Mouse (Mus musculus) activated CD4-positive, CD25-positive, alpha-beta regulatory T cell, adult 4 months (primary cell): ENCODE results near the gene Ckm. TPM values are rescaled to one million over a fixed set of nuclear protein-coding genes. Genes with fewer than 3 reads are reported as not detected.
A peak's percentile ranks its signal among the peaks of the same experiment; 100 is the strongest.

Experiments
- ATAC-seq: one replicate; pipeline ENCODE4 v1.8.0; 2017
- polyA plus RNA-seq, 2 experiments: library from polyadenylated mRNA; unstranded; fragments of 100-300 nt; shearing (Covaris generic); gene quantifications; one replicate each; pipeline ENCODE4 v1.2.1; 2017

Gene Ckm
- polyA plus RNA-seq = under 1 TPM in 1 of 2 experiments, not detected in 1; 0.34 TPM

DNA sequence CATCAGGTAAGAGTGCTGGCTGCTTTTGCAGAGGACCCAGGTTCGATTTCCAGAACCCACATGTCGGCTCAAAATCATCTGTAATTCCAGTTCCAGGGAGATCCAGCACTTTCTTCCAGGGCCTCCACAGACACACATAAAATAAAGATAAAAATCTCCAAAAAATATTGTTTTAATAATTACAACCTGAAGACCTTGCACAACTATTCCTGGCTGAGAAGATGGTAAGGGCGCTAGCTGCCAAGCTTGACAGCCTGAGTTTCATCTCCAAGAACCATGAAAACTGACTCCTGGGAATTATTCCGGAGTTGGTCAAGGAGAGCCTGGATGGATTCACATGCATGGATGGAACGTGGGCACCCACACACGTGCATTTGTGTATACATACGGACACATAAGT, at the start of gene Ckm:
Gene Ckm, plus strand, starts transcription at position 301 of the 400 bp plus-strand sequence.
- no peak for ATAC-seq

- ATAC-seq = no peak
Measured at GRCm38 (mm10) chr7:19354991-19355390, 49.6 kb upstream of the Ckm start.

- no peak for ATAC-seq
Measured at GRCm38 (mm10) chr7:19356311-19356710, 48.3 kb upstream of the Ckm start.

DNA sequence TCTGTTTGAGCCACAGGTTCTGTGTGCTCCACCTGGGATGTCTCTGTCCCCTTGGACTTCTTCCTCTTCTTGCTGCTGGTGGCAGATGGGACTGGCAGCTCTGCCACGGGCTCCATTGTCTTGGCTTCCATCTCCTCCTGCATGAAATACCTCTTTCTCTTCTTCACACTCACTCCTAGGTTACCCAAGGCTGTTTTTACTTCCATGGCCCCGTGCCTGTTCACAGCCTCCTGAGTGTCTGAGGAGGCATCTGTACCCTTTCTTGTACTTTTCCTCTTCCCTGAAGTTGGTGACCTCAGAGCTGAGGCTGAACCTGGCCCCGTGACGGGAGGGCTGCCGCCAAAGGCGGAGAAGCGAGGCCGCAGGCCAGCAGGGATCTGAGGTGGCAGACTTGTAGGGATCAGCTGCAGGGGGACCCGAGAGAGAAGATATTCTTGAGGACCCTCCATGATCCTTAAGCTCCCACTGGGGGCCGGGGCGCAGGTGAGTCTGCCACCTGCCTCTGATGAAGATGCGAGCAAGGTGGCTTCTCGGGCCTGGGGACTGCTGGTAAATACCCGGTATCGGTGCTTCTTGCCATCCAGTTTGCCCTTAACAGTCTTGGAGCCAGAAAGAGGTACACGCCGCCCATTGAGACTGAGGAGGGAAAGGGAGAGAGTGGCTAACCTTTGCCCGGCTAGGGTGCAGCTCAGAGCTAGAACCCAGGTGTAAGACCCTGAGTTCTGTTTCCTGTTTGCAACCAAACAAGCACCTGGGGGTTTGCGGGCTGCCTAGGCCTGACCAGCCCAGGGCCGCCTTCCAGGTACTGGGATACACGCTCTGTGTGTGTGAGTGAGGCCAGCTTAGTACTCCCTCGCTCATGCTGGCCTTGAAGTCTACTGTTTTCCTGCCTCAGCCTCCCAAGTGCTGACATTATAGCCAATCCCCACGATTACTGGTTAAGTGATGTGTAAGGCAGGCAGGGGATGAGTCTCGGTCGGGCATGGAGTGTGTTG, 46.9 kb upstream of the Ckm start:
- no peak for ATAC-seq

GRCm38 (mm10) chr7:19358634-19359033, 45.9 kb upstream of the Ckm start:
- ATAC-seq = no peak

- peak; percentile 81 for ATAC-seq
Measured at GRCm38 (mm10) chr7:19359299-19359891, 45.2 kb upstream of the Ckm start, which contains the start of the genes Cd3eap and Ppp1r13l. Gene Cd3eap (minus strand): TSS chr7:19359483. Gene Ppp1r13l (plus strand): TSS chr7:19359749.

GRCm38 (mm10) chr7:19359892-19360641, 44.5 kb upstream of the Ckm start:
- ATAC-seq = peak; percentile 34

DNA sequence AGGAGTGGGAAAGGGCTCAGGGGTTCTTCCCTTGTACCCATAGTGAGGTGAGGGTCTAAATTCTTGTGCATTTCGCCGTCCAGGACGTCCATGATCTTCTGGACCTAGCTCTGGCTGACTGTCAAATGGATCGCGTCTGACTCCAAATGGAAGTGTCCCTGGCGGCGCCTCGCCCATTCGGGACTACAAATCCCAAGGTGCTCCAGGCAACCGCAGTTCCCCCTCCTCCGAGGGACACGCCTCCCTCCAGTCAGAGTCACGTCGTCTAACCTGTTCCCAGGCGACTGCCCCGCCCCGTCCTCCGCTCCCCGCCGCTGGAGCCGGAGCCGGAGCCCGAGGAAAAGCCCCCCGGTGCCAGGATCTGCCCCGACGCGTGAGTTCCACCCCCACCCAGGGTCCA, 43.6 kb upstream of the Ckm start:
- ATAC-seq = no peak

DNA sequence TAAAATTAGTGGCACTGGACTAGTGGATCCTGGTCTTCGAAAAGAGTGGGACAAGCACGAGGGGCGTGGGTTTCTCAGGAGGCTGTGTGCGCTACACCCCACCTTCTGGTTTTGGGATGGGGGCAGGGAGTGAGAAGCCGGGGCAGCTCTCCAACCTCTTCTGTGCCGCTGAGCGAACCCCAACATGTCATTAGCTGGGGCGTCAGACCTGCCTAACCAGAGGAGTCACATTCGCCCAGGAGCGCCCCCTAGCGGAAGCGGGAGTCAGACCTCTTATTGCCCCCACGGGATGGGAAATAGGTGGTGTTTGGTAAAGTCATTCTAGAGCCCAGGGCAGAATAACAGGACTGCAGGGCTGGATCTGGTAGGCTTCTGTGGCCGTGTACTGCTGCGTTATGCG, 42.9 kb upstream of the Ckm start:
- peak; percentile 36 for ATAC-seq

- no peak for ATAC-seq
Measured at GRCm38 (mm10) chr7:19362276-19362675, 42.3 kb upstream of the Ckm start.

DNA sequence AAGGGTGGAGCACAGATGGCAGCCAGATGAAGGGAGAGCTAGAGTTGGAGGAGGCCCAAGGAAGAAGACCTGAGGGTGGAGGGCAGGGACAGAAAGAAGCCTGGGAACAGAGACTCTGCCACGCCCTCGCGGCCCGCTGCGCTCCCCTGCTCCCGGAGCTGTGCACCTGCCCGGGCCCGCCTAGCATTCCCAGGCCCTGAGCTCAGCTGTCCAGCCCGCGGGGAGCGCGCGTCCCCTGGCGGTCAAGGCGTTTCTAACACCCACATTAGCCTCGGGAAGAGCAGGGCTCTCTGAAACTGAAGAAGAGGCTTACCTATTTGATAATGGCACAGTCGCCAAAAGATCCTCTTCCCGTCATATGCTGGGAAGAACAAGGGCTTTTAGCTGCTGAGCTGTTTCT, 40.7 kb upstream of the Ckm start:
- ATAC-seq = no peak

- no peak for ATAC-seq
Measured at GRCm38 (mm10) chr7:19365376-19365775, 39.2 kb upstream of the Ckm start.

DNA sequence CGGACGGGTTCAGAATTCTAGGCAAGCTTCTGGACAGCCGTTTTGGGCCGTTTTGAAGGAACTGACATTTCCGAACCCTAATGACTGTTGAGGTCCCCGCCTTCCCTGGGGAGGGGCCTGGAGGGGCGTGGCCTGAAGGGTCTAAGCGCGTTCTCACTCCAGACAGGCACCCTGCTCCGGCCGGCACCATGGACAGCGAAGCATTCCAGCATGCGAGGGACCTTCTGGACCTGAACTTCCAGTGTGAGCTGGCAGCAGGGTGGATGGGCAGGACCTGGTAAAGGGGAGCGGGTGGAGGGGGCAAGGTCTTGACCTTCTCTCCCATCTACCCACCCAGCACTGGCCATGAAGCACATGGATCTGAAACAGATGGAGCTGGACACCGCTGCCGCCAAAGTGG, 36.2 kb upstream of the Ckm start:
- no peak for ATAC-seq

DNA sequence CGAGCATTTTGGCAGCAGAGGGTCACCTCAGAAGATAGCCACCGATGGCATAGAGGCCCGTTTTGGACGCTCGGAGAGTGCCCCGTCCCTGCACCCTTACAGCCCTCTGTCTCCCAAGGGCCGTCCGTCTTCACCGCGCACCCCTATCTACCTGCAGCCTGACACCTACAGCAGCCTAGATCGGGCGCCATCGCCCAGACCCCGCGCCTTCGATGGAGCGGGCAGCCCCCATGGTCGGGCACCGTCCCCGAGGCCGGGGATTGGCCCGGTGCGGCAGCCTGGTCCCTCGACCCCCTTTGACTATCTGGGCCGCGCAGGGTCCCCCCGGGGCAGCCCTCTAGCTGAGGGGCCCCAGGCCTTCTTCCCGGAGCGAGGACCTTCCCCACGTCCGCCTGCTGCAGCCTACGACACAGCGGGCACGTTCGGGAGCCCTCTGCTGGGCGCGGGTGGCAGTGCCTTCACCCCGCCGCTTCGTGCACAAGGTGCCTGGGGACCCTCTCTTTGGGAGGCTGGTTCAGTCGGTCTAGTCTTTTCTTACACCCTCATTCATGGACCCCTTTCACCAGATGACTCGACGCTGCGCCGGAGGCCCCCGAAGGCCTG, 34.7 kb upstream of the Ckm start:
- peak; percentile 86 for ATAC-seq

- ATAC-seq = no peak
Measured at GRCm38 (mm10) chr7:19373367-19373766, 31.2 kb upstream of the Ckm start.

DNA sequence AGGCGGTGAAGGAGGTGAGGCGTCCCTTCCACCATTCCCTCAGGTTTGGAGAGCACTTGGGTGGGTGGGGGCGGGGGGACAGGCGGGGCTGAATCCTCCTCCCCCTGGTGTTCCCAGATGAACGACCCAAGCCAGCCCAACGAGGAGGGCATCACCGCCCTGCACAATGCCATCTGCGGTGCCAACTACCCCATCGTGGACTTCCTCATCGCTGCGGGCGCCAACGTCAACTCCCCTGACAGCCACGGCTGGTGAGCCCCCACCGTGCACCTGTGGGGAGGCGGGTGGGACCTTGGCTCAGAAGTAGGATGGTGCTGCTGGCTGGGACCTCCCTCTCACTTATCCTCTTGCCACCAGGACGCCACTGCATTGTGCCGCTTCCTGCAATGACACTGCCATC, 29.2 kb upstream of the Ckm start:
- no peak for ATAC-seq

GRCm38 (mm10) chr7:19376019-19376418, 28.6 kb upstream of the Ckm start:
- no peak for ATAC-seq

DNA sequence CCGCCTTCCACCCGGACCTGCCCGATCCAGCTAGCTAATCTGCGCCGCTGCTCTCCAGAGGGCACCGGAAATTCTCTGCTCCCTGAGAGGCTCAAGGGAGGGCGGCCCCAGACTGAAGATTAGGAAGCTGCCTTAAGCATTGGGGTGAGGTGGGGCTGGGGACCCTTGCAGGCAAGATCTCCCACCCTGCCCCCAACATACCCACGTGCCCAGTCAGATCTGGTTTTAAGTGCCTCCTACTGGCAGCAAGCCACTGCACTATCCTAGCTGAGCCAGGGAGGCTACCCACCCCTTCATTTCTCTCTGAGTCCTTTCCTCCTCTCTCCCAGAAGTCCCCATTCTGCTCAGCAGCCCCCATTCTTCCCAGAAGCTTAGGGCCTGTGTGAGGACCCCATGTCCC, 26.5 kb upstream of the Ckm start:
- ATAC-seq = no peak

- ATAC-seq = peak; percentile 100
Measured at GRCm38 (mm10) chr7:19381377-19382165, 23.0 kb upstream of the Ckm start, which contains the start of gene Ercc2. Gene Ercc2 (plus strand): TSS chr7:19382010.

- peak; percentile 3 for ATAC-seq
Measured at GRCm38 (mm10) chr7:19382166-19382541, 22.4 kb upstream of the Ckm start.

- no peak for ATAC-seq
Measured at GRCm38 (mm10) chr7:19383708-19384107, 20.9 kb upstream of the Ckm start.
